ENCODE assay signal across 7 mouse cellular contexts in the genomic region with DNA sequence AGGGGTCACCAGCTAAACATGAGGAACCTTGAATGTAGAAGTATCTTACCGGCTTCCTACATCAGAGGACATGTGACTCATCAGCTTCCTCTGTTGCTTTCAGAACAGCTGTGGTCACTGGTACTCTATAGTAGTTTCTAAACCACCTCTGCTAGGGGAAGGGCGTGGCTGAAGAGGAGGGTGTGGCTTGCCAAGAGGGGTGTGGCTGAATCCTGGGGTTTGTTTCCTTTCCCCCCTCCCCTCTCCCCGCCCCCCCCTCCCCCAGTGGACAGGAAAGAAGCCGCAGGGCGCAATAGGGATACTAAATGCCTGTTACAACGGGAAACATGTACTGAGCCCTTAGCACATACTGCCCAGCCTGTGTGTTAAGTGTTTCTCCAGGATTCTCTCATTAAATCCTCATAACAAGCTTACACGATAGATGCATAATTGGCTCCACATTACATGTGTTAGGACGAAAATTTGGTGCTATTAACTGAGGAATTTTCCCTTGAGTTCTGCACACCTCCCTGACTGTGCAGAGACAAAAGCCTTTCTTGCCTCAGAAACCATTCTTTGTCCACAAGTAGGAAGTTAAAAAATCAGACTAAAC.
DNase-seq lines count a peak whose midpoint lies in the region; ATAC-seq and TF ChIP-seq lines count a peak whose summit lies in the region.

No protein-coding gene starts in this region.

- peak; percentile 50 for DNase-seq in NIH3T3 (ENCODE audit: low read depth)
- DNase-seq in liver, postnatal 0 days = peak; percentile 63
- DNase-seq in left cerebral cortex, postnatal 25 days (ENCODE audit: low spot score in 2 of 2) = no peak
- DNase-seq in adrenal gland, postnatal 25 days = no peak

- H3K36me3 ChIP-seq in embryonic facial prominence, embryonic 13.5 days = no peaks in the 10 kb centered on the region
- H3K36me3 ChIP-seq in hindbrain, embryonic 12.5 days = no peaks in the 10 kb centered on the region
- no peaks in the 10 kb centered on the region for H3K36me3 ChIP-seq in liver, postnatal 0 days (replicated peaks; ENCODE audit: insufficient read depth, low read length)
- no peaks in the 10 kb centered on the region for H3K36me3 ChIP-seq in neural tube, embryonic 12.5 days

- no peaks in the 10 kb centered on the region for H3K27me3 ChIP-seq in embryonic facial prominence, embryonic 13.5 days
- H3K27me3 ChIP-seq in hindbrain, embryonic 12.5 days = no peaks in the 10 kb centered on the region
- no peaks in the 10 kb centered on the region for H3K27me3 ChIP-seq in liver, postnatal 0 days (ENCODE audit: insufficient read depth, low read length)
- H3K27me3 ChIP-seq in neural tube, embryonic 12.5 days (replicated peaks) = no peaks in the 10 kb centered on the region

- ATAC-seq in embryonic facial prominence, embryonic 13.5 days (ENCODE audit: insufficient number of reproducible peaks, insufficient read depth, low FRiP score, low TSS enrichment, low read depth) = no peak
- ATAC-seq in hindbrain, embryonic 12.5 days (ENCODE audit: low FRiP score) = peak; percentile 56; the same call in 1 of the 2 replicates
- ATAC-seq in liver, postnatal 0 days = peak; percentile 85
- ATAC-seq in neural tube, embryonic 12.5 days (ENCODE audit: low FRiP score, low read depth) = peak; percentile 52; the same call in 1 of the 2 replicates

- no peak overlapping the region for H3K9ac ChIP-seq in embryonic facial prominence, embryonic 13.5 days
- H3K9ac ChIP-seq in hindbrain, embryonic 12.5 days = no peak overlapping the region
- no peak overlapping the region for H3K9ac ChIP-seq in liver, postnatal 0 days (replicated peaks)
- no peak overlapping the region for H3K9ac ChIP-seq in neural tube, embryonic 12.5 days

- no peak for TF ChIP-seq EP300 in liver, postnatal 0 days (IDR thresholded peaks at IDR 0.05; ENCODE audit: low read depth)

- peaks cover 26% of the 10 kb centered on the region for H3K4me1 ChIP-seq in embryonic facial prominence, embryonic 13.5 days
- H3K4me1 ChIP-seq in hindbrain, embryonic 12.5 days = peaks cover 5% of the 10 kb centered on the region
- H3K4me1 ChIP-seq in liver, postnatal 0 days (ENCODE audit: insufficient read depth) = no peaks in the 10 kb centered on the region
- H3K4me1 ChIP-seq in neural tube, embryonic 12.5 days = peaks cover 4% of the 10 kb centered on the region; the same call in 1 of the 2 replicates

- H3K4me3 ChIP-seq in embryonic facial prominence, embryonic 13.5 days = no peak overlapping the region
- no peak overlapping the region for H3K4me3 ChIP-seq in hindbrain, embryonic 12.5 days
- H3K4me3 ChIP-seq in liver, postnatal 0 days (ENCODE audit: low read depth, low read length) = no peak overlapping the region
- H3K4me3 ChIP-seq in neural tube, embryonic 12.5 days = no peak overlapping the region

- WGBS in embryonic facial prominence, embryonic 13.5 days = 8% methylated on average over 8 of the region's 8 CpGs
- 11% methylated on average over 5 of the region's 8 CpGs for WGBS in hindbrain, embryonic 12.5 days
- 5% methylated on average over 7 of the region's 8 CpGs for WGBS in liver, postnatal 0 days (ENCODE audit: insufficient replicate concordance)
- WGBS in neural tube, embryonic 12.5 days = 9% methylated on average over 7 of the region's 8 CpGs

- TF ChIP-seq CTCF in liver, postnatal 0 days (IDR thresholded peaks at IDR 0.05; ENCODE audit: low read depth) = no peak

- no peaks in the 10 kb centered on the region for H3K9me3 ChIP-seq in embryonic facial prominence, embryonic 13.5 days
- no peaks in the 10 kb centered on the region for H3K9me3 ChIP-seq in hindbrain, embryonic 12.5 days (replicated peaks)
- no peaks in the 10 kb centered on the region for H3K9me3 ChIP-seq in liver, postnatal 0 days (ENCODE audit: low read length)
- no peaks in the 10 kb centered on the region for H3K9me3 ChIP-seq in neural tube, embryonic 12.5 days

- intact Hi-C loops in left cerebral cortex, postnatal 25 days (cut with DNase I) = no loop called here

- H3K4me2 ChIP-seq in embryonic facial prominence, embryonic 13.5 days = peak overlapping the region; percentile 30
- H3K4me2 ChIP-seq in hindbrain, embryonic 12.5 days (replicated peaks) = no peak overlapping the region
- H3K4me2 ChIP-seq in liver, postnatal 0 days (ENCODE audit: low read depth, low read length) = no peak overlapping the region
- H3K4me2 ChIP-seq in neural tube, embryonic 12.5 days (replicated peaks) = peak overlapping the region; percentile 21; the same call in 1 of the 2 replicates

- peak overlapping the region; percentile 39; the same call in 1 of the 2 replicates for H3K27ac ChIP-seq in embryonic facial prominence, embryonic 13.5 days
- no peak overlapping the region for H3K27ac ChIP-seq in hindbrain, embryonic 12.5 days
- 0 out of 2 replicates have a peak overlapping the region, but pooled peaks have one; percentile 12 for H3K27ac ChIP-seq in liver, postnatal 0 days (ENCODE audit: low read depth)
- H3K27ac ChIP-seq in neural tube, embryonic 12.5 days = no peak overlapping the region

Comparison
In these comparisons a context has a peak if more than half of its experiments do, and no peak if none do; other contexts are left out.
1. DNase-seq: peak in NIH3T3 (single experiment) and liver, postnatal 0 days (single experiment); none in left cerebral cortex, postnatal 25 days (0 of 2) and adrenal gland, postnatal 25 days (single experiment).
2. H3K27ac ChIP-seq: peak in embryonic facial prominence, embryonic 13.5 days (single experiment) and liver, postnatal 0 days (single experiment); none in hindbrain, embryonic 12.5 days (single experiment) and neural tube, embryonic 12.5 days (single experiment).
3. H3K4me2 ChIP-seq: peak in embryonic facial prominence, embryonic 13.5 days (single experiment) and neural tube, embryonic 12.5 days (single experiment); none in hindbrain, embryonic 12.5 days (single experiment) and liver, postnatal 0 days (single experiment).